Mouse (Mus musculus): Measurements from ENCODE around the gene Gucd1. TPM values are rescaled to one million over a fixed set of nuclear protein-coding genes. Genes with fewer than 3 reads are reported as not detected.
"Not testable (repeated sequence)": the region's sequence is repeated elsewhere in the genome, so short reads cannot be mapped to it uniquely, and the experiment has no call there.

Gucd1 gene
- polyA plus RNA-seq, 1 experiment from 2014 or later, result 19.7 TPM

DNA sequence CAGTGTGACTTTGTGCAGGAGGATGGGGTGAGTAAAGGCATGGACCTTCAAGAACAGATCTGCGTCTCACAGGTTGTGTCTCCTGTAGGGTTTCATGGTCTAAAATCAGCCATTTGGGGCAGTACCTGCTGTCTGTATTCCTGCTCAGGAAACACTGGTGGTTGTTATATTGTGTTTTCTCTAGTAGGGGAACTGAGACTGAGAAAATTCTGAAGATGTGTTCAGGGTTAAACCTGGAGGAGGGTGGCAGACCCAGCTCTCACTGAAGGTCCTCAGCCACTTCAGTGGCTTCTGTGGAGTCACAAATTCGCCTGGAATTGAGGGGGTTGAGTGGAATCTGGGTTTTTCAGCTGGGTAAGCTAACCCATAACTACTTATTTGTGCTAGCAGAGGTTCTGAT is 12.6 kb upstream of the Gucd1 start:
- no peaks in the 10 kb centered on the region for H3K9me3 ChIP-seq (replicated peaks; ENCODE audit: control insufficient read depth, low read length, poor library complexity, severe bottlenecking)
- H3K4me2 ChIP-seq (ENCODE audit: low read length), result no peak overlapping the region
- peaks cover 6% of the 10 kb centered on the region; the same call in 1 of the 2 replicates for H3K36me3 ChIP-seq (ENCODE audit: control insufficient read depth, insufficient read depth, low read length)
- H3K27me3 ChIP-seq (ENCODE audit: control insufficient read depth, insufficient read depth, low read depth, low read length), result no peaks in the 10 kb centered on the region
- WGBS, result 93% methylated on average over 2 of the region's 2 CpGs
- no peak overlapping the region for H3K4me3 ChIP-seq (ENCODE audit: low read depth, low read length)
- no peaks in the 10 kb centered on the region for H3K4me1 ChIP-seq (ENCODE audit: control insufficient read depth, insufficient read depth, low read length)
- H3K9ac ChIP-seq (ENCODE audit: low read depth, low read length), result no peak overlapping the region
- H3K27ac ChIP-seq (ENCODE audit: low read length), result no peak overlapping the region
- ATAC-seq, result no peak

DNA sequence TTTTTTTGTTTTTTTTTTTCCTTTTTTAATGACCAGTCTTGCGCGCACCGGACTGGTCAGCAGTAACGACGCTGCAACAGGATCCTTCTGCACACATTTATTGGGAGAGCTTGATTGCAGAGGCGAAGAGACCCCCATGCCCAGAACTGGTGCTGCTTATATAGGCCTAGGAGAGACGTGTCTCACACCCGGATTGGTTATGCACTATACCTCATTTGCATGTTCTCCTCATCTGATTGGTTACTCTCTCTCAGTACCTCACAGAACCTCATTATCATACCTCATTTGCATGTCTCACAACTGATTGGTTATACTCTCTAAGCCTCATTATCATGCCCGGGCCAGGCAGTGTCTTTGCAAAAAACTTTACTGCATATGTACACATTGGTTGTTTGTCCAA is 7.7 kb upstream of the Gucd1 start:
- not testable (repeated sequence) for ATAC-seq; H3K4me1 ChIP-seq (ENCODE audit: control insufficient read depth, insufficient read depth, low read length); H3K4me2 ChIP-seq (ENCODE audit: low read length); H3K9ac ChIP-seq (ENCODE audit: low read depth, low read length); H3K4me3 ChIP-seq (ENCODE audit: low read depth, low read length); H3K27me3 ChIP-seq (ENCODE audit: control insufficient read depth, insufficient read depth, low read depth, low read length); H3K9me3 ChIP-seq (replicated peaks; ENCODE audit: control insufficient read depth, low read length, poor library complexity, severe bottlenecking); H3K27ac ChIP-seq (ENCODE audit: low read length)
- 91% methylated on average over 9 of the region's 9 CpGs for WGBS
- peaks cover 14% of the 10 kb centered on the region for H3K36me3 ChIP-seq (ENCODE audit: control insufficient read depth, insufficient read depth, low read length)

DNA sequence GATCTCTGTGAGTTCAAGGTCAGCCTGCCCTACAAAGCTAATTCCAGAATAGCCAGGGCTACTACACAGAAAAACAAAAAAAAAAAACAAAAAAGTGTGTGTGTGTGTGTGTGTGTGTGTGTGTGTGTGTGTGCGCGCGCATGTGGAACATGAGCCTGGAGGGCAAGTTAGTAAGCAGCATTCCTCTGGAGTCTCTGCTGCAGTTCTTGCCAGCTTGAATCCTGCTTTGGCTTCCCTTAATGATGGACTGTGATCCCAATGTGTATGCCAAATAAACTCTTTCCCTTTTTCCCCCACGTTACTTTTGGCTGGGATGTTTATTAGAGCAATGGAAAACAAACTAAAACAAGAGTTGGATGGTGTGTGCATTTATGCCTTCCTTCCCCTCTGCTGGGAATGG is 3.9 kb upstream of the Gucd1 start:
- Histone ChIP-seq H3K4me1 (ENCODE audit: control insufficient read depth, insufficient read depth, low read length) (peaks cover 20% of the 10 kb centered on the region), H3K4me2 (ENCODE audit: low read length) (no peak overlapping the region), H3K27ac (ENCODE audit: low read length) (no peak overlapping the region), H3K4me3 (ENCODE audit: low read depth, low read length) (no peak overlapping the region), H3K9me3 (replicated peaks; ENCODE audit: control insufficient read depth, low read length, poor library complexity, severe bottlenecking) (no peaks in the 10 kb centered on the region), H3K27me3 (ENCODE audit: control insufficient read depth, insufficient read depth, low read depth, low read length) (no peaks in the 10 kb centered on the region), H3K9ac (ENCODE audit: low read depth, low read length) (no peak overlapping the region), H3K36me3 (ENCODE audit: control insufficient read depth, insufficient read depth, low read length) (peaks cover 14% of the 10 kb centered on the region)
- 92% methylated on average over 4 of the region's 4 CpGs for WGBS
- no peak for ATAC-seq

DNA sequence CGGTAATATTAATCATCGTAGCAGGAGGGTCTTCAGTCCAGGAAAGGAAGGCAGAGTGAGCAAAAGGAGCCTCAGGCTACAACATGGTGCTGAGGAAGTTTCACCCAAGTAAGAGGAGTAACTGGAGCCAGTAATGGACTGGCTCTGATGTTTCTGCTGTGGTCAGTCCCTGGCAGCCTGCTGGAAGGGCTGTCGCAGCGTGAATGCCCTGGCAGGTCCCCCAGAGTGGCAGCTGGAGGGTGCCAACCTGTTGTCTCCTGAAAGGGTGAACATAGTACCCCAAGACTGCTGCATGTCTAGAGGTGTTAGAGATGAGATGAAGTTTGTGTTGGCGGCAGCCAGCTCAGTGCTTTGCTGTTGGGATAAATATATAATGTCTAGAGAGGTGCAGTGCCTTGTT is 2.8 kb upstream of the Gucd1 start:
- WGBS, result 95% methylated on average over 5 of the region's 5 CpGs
- Histone ChIP-seq H3K9me3 (replicated peaks; ENCODE audit: control insufficient read depth, low read length, poor library complexity, severe bottlenecking) (no peaks in the 10 kb centered on the region), H3K27me3 (ENCODE audit: control insufficient read depth, insufficient read depth, low read depth, low read length) (no peaks in the 10 kb centered on the region), H3K4me1 (ENCODE audit: control insufficient read depth, insufficient read depth, low read length) (peaks cover 29% of the 10 kb centered on the region), H3K4me2 (ENCODE audit: low read length) (no peak overlapping the region), H3K9ac (ENCODE audit: low read depth, low read length) (no peak overlapping the region), H3K4me3 (ENCODE audit: low read depth, low read length) (no peak overlapping the region), H3K27ac (ENCODE audit: low read length) (no peak overlapping the region), H3K36me3 (ENCODE audit: control insufficient read depth, insufficient read depth, low read length) (peaks cover 14% of the 10 kb centered on the region)
- no peak for ATAC-seq

DNA sequence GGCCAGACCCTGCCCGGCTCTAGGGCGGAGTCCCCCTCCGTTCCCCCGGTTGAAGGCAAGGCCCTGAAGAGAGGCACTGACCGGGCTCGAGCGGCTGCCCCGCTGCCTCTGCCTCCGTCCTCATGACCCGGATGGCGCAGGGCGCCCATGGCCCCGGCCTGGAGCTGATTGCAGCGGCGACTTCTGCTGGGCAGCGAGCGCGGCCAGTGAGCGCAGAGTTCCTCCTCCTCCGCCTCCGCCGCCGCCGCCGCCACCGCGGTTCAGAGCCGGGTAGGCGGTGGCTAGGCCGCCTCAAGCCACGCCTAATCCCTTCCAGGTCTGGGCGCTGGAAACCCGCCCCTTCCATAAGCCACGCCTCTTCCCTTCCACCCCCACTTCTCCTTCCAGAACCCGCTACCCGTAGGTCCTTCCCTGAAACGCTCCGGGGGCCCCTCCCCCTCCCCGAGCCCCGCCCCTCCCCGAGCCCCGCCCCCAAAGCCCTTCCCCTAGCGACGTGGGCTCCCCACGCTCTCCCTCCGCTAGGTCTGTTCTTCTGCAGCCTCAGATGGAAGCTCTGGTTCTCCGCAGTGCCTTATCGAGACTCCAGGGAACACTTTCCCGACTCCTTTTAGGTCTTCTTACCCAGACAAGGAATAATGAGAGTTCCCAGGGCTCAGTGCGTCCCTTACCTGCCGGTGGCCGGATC is 557 bp downstream of the Gucd1 start, which contains the start of gene Snrpd3:
Snrpd3 (plus strand) TSS at position 479 of the 685 bp plus-strand sequence.
- peak within 1 kb of the TSS; percentile 85 for H3K4me3 ChIP-seq (ENCODE audit: low read depth, low read length)
- H3K27me3 ChIP-seq (ENCODE audit: control insufficient read depth, insufficient read depth, low read depth, low read length), result no peaks in the 10 kb centered on the region
- H3K9ac ChIP-seq (ENCODE audit: low read depth, low read length), result peak within 1 kb of the TSS; percentile 97
- H3K4me1 ChIP-seq (ENCODE audit: control insufficient read depth, insufficient read depth, low read length), result peaks cover 39% of the 10 kb centered on the region
- WGBS, result 0% methylated on average over 37 of the region's 52 CpGs
- peak within 1 kb of the TSS; percentile 77 for H3K4me2 ChIP-seq (ENCODE audit: low read length)
- H3K9me3 ChIP-seq (replicated peaks; ENCODE audit: control insufficient read depth, low read length, poor library complexity, severe bottlenecking), result no peaks in the 10 kb centered on the region
- peaks cover 5% of the 10 kb centered on the region; the same call in 1 of the 2 replicates for H3K36me3 ChIP-seq (ENCODE audit: control insufficient read depth, insufficient read depth, low read length)
- peak; percentile 94 for ATAC-seq
- H3K27ac ChIP-seq (ENCODE audit: low read length), result peak within 1 kb of the TSS; percentile 92

DNA sequence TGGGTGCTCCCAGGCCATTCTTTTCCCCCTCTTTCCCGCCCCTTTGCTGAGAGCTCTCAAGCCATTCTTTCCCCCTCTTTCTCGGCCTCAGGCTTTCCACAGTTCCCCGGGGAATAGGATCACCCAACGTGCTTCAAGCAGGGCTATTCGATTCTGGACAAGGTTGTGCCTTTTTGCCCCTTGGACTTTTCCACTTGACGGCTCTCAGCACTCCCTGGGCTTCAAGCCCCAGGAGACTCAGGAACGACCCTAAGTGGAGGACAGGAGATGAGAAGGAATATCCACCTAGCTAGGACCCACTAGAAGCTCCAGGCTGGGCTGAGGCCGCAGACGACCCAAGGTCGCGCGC is 1.1 kb downstream of the Gucd1 start:
- WGBS, result 0% methylated on average over 12 of the region's 12 CpGs
- Histone ChIP-seq H3K36me3 (ENCODE audit: control insufficient read depth, insufficient read depth, low read length) (peaks cover 5% of the 10 kb centered on the region; the same call in 1 of the 2 replicates), H3K27ac (ENCODE audit: low read length) (peak overlapping the region; percentile 92), H3K27me3 (ENCODE audit: control insufficient read depth, insufficient read depth, low read depth, low read length) (no peaks in the 10 kb centered on the region), H3K9ac (ENCODE audit: low read depth, low read length) (peak overlapping the region; percentile 97), H3K4me3 (ENCODE audit: low read depth, low read length) (peak overlapping the region; percentile 85), H3K4me2 (ENCODE audit: low read length) (peak overlapping the region; percentile 77), H3K9me3 (replicated peaks; ENCODE audit: control insufficient read depth, low read length, poor library complexity, severe bottlenecking) (no peaks in the 10 kb centered on the region), H3K4me1 (ENCODE audit: control insufficient read depth, insufficient read depth, low read length) (peaks cover 35% of the 10 kb centered on the region)
- ATAC-seq, result no peak

DNA sequence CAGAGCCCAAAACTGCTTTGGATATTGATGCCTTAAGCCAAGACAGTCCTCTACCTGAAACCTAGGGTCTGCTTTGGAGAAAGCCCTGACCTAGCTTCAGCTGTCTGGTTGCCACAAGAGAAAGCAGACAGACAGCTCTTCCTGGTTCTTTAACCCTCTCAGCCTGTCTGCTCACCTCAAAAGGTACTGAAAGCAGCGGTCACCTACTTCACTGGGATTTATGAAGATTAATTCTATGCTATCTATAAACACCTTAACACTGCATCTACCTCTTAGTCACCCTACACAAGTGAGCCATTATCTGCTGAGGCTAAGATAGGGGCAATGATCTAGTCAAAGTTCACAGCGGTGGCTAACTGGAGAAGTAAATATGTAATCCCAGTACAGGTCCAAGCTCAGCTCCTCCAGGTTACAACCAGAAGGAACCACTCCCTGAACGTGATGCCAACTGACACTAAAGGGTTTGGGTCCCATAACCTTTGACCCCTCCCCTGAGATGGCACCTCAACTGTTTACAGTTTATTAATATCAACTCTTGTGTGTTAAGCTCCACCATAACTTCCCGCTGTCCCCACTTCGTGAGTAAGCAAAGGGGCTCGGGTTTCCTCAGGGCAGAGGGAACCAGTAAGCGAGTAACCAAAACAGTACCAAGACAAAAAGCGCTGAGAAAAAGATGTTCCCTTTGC is 1.6 kb downstream of the Gucd1 start:
- Histone ChIP-seq H3K4me1 (ENCODE audit: control insufficient read depth, insufficient read depth, low read length) (peaks cover 32% of the 10 kb centered on the region), H3K36me3 (ENCODE audit: control insufficient read depth, insufficient read depth, low read length) (peaks cover 5% of the 10 kb centered on the region; the same call in 1 of the 2 replicates), H3K9ac (ENCODE audit: low read depth, low read length) (peak overlapping the region; percentile 97), H3K9me3 (replicated peaks; ENCODE audit: control insufficient read depth, low read length, poor library complexity, severe bottlenecking) (no peaks in the 10 kb centered on the region), H3K4me3 (ENCODE audit: low read depth, low read length) (peak overlapping the region; percentile 85), H3K27ac (ENCODE audit: low read length) (peak overlapping the region; percentile 92), H3K4me2 (ENCODE audit: low read length) (peak overlapping the region; percentile 77), H3K27me3 (ENCODE audit: control insufficient read depth, insufficient read depth, low read depth, low read length) (no peaks in the 10 kb centered on the region)
- no peak for ATAC-seq
- 28% methylated on average over 8 of the region's 8 CpGs for WGBS

DNA sequence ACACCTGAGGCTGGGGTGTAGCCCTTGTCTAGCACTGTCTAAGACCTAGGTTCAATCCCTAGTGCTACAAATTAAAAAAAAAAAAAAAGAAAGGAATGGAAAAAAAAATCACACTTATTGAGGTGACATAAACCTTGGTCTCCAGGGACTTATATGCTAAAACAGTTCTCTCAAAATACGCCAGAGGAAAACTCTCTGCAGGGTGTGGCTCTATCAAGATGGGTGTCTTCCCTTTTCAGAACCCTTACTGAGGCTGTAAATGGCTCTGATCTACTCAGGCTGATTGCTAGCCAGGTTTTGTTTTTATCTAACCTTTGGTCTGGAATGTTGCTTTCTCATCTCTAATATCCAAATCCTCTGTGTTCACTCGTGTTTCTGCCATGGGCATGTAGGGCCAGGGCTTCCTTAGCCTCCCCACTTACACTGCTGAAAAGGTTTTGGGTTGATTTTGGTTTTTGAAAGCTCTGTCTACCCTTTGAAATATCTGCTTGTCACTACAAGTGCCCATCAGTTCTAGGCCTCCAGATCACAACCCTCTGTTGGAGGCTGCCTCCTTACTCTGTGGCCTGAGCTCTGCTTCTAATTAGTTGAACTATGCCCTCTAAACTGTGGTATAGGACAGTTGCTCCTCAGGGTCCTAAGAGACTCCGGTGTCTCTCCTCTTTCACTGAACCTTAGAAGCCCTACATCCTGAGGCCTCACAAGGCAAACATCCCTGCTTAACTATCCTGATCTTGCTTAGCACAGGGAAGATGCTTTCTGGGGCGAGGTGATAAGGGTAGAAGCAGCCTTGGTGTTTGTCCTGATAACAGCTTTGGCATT is 2.3 kb downstream of the Gucd1 start:
- no peaks in the 10 kb centered on the region for H3K27me3 ChIP-seq (ENCODE audit: control insufficient read depth, insufficient read depth, low read depth, low read length)
- peaks cover 31% of the 10 kb centered on the region for H3K4me1 ChIP-seq (ENCODE audit: control insufficient read depth, insufficient read depth, low read length)
- H3K4me3 ChIP-seq (ENCODE audit: low read depth, low read length), result no peak overlapping the region; the same call in 1 of the 2 replicates
- H3K36me3 ChIP-seq (ENCODE audit: control insufficient read depth, insufficient read depth, low read length), result peaks cover 8% of the 10 kb centered on the region
- no peak overlapping the region for H3K27ac ChIP-seq (ENCODE audit: low read length)
- H3K9me3 ChIP-seq (replicated peaks; ENCODE audit: control insufficient read depth, low read length, poor library complexity, severe bottlenecking), result no peaks in the 10 kb centered on the region
- 0 out of 2 replicates have a peak overlapping the region, but pooled peaks have one; percentile 5 for H3K9ac ChIP-seq (ENCODE audit: low read depth, low read length)
- H3K4me2 ChIP-seq (ENCODE audit: low read length), result peak overlapping the region; percentile 77; the same call in 1 of the 2 replicates
- 83% methylated on average over 4 of the region's 4 CpGs for WGBS
- ATAC-seq, result no peak

Data from midbrain, embryonic 16.5 days (tissue).